In genomic region chrX:153832606-153833005, GRCm38 (mm10) we compare ENCODE assay signal across 8 mouse cellular contexts. TPM values are rescaled to one million over a fixed set of nuclear protein-coding genes. Genes with fewer than 3 reads are reported as not detected.
DNase-seq lines count a peak whose midpoint lies in the region; ATAC-seq and TF ChIP-seq lines count a peak whose summit lies in the region.

No protein-coding gene starts in this region.

- no peak overlapping the region for H3K27ac ChIP-seq in lung, embryonic 14.5 days (ENCODE audit: low read depth)
- H3K27ac ChIP-seq in hindbrain, embryonic 12.5 days: no peak overlapping the region
- peak overlapping the region; percentile 68; the same call in 1 of the 2 replicates for H3K27ac ChIP-seq in midbrain, embryonic 10.5 days (replicated peaks)

- peak overlapping the region; percentile 60 for H3K4me2 ChIP-seq in lung, embryonic 14.5 days
- peak overlapping the region; percentile 54 for H3K4me2 ChIP-seq in hindbrain, embryonic 12.5 days (replicated peaks)

- ATAC-seq in lung, embryonic 14.5 days (ENCODE audit: insufficient read depth): peak; percentile 58
- ATAC-seq in hindbrain, embryonic 12.5 days (ENCODE audit: low FRiP score): peak; percentile 76

- DNase-seq in embryo, embryonic 10.5 days (ENCODE audit: low spot score): peak; percentile 15
- no peak for DNase-seq in embryo, embryonic 11 days
- DNase-seq in lung, embryonic 14.5 days: peak; percentile 2
- no peak for DNase-seq in lung, postnatal 14 days
- no peak for DNase-seq in midbrain, embryonic 10.5 days (ENCODE audit: low spot score)
- DNase-seq in MN1 (ENCODE audit: low spot score): no peak
- DNase-seq in yolk sac, embryonic 10.5 days (ENCODE audit: low spot score): no peak

- H3K9me3 ChIP-seq in lung, embryonic 14.5 days (ENCODE audit: low read depth, low read length): no peaks in the 10 kb centered on the region
- no peaks in the 10 kb centered on the region for H3K9me3 ChIP-seq in hindbrain, embryonic 12.5 days (replicated peaks)
- H3K9me3 ChIP-seq in midbrain, embryonic 10.5 days (replicated peaks): no peaks in the 10 kb centered on the region

- 19% methylated on average over 14 of the region's 14 CpGs for WGBS in lung, embryonic 14.5 days
- WGBS in hindbrain, embryonic 12.5 days: 29% methylated on average over 14 of the region's 14 CpGs
- WGBS in midbrain, embryonic 10.5 days: 29% methylated on average over 14 of the region's 14 CpGs

- peak overlapping the region; percentile 53 for H3K9ac ChIP-seq in lung, embryonic 14.5 days
- peak overlapping the region; percentile 45 for H3K9ac ChIP-seq in hindbrain, embryonic 12.5 days

- H3K27me3 ChIP-seq in lung, embryonic 14.5 days (ENCODE audit: insufficient read depth, low read length): no peaks in the 10 kb centered on the region
- H3K27me3 ChIP-seq in hindbrain, embryonic 12.5 days: no peaks in the 10 kb centered on the region; the same call in 1 of the 2 replicates
- H3K27me3 ChIP-seq in midbrain, embryonic 10.5 days (ENCODE audit: low read depth, poor library complexity, severe bottlenecking): no peaks in the 10 kb centered on the region

- H3K4me1 ChIP-seq in lung, embryonic 14.5 days (ENCODE audit: insufficient read depth): no peaks in the 10 kb centered on the region
- H3K4me1 ChIP-seq in hindbrain, embryonic 12.5 days: no peaks in the 10 kb centered on the region
- H3K4me1 ChIP-seq in midbrain, embryonic 10.5 days: peaks cover 3% of the 10 kb centered on the region; the same call in 1 of the 2 replicates

- no peaks in the 10 kb centered on the region for H3K36me3 ChIP-seq in lung, embryonic 14.5 days (ENCODE audit: insufficient read depth)
- H3K36me3 ChIP-seq in hindbrain, embryonic 12.5 days: no peaks in the 10 kb centered on the region
- no peaks in the 10 kb centered on the region for H3K36me3 ChIP-seq in midbrain, embryonic 10.5 days

- peak overlapping the region; percentile 50 for H3K4me3 ChIP-seq in lung, embryonic 14.5 days (ENCODE audit: low read depth, low read length)
- peak overlapping the region; percentile 46 for H3K4me3 ChIP-seq in hindbrain, embryonic 12.5 days
- peak overlapping the region; percentile 62 for H3K4me3 ChIP-seq in midbrain, embryonic 10.5 days

- no peak for TF ChIP-seq CTCF in lung, embryonic 14.5 days (IDR thresholded peaks at IDR 0.05; ENCODE audit: low read depth)

RNA-seq across cellular contexts. Expression of gene Spin2c, which starts 0.6 kb away (rescaled TPM):
- 22.4 and 22.9 TPM in 2 replicates for polyA plus RNA-seq in lung, embryonic 14.5 days (2014; fragmentation: Nextera tagmentation; extraction: Ambion mirVana)
- polyA plus RNA-seq in hindbrain, embryonic 12.5 days (2016; fragmentation: Nextera tagmentation; extraction: Ambion mirVana): 19.9 and 24.5 TPM in 2 replicates
- 12.2 and 16.3 TPM in 2 replicates for polyA plus RNA-seq in midbrain, embryonic 10.5 days (2016; fragmentation: Nextera tagmentation; extraction: Ambion mirVana)

Comparison
In these comparisons a context has a peak if more than half of its experiments do, and no peak if none do; other contexts are left out.
1. DNase-seq: peak in embryo, embryonic 10.5 days (single experiment) and lung, embryonic 14.5 days (single experiment); none in embryo, embryonic 11 days (single experiment), lung, postnatal 14 days (single experiment), midbrain, embryonic 10.5 days (single experiment), MN1 (single experiment) and yolk sac, embryonic 10.5 days (single experiment).
2. Peak in every context shown above with its lines, with median percentiles within 50 percentile points of each other: H3K4me3 ChIP-seq.